Mouse (Mus musculus): Measurements from ENCODE around the gene Neurl1a. TPM values are rescaled to one million over a fixed set of nuclear protein-coding genes. Genes with fewer than 3 reads are reported as not detected.

The Neurl1a gene
- total and polyA plus RNA-seq, 2 experiments, result 0.28 TPM

DNA sequence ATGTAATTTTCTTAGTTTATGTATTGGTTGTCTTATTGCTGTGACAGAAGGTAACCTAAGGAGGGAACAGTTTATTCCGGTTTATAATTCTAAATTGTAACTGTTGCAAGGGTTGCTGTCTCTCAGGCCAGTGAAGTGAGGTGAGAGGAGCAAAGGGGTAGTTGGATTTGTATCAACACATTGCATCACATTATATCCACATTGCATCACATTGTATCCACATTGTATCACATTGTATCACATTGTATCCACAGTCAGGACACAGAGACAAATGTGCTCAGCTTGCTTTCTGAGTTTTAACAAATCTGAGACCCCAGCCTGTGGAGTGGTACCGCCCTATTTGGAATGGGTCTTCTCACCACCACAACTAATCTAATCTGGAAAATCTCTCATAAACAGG, 41.6 kb downstream of the Neurl1a start:
- Histone ChIP-seq H3K27ac (replicated peaks; ENCODE audit: insufficient read depth, low read depth, low read length) (no peak overlapping the region), H3K4me1 (ENCODE audit: control insufficient read depth, insufficient read depth, low read length) (peaks cover 8% of the 10 kb centered on the region), H3K79me2 (ENCODE audit: control insufficient read depth, insufficient read depth, low read length) (no peaks in the 10 kb centered on the region), H3K36me3 (ENCODE audit: control insufficient read depth, insufficient read depth, low read length) (no peaks in the 10 kb centered on the region), H3K9ac (ENCODE audit: low read depth, low read length) (no peak overlapping the region), H3K27me3 (ENCODE audit: control insufficient read depth, insufficient read depth, low read length) (no peaks in the 10 kb centered on the region), H3K4me3 (ENCODE audit: insufficient read depth, low read depth, low read length) (no peak overlapping the region)
- no peak for TF ChIP-seq CTCF (IDR thresholded peaks at IDR 0.05; ENCODE audit: low read depth, low read length)
- TF ChIP-seq POLR2A (IDR thresholded peaks at IDR 0.05; ENCODE audit: extremely low read depth, insufficient read depth, low read length), result no peak
- peak; percentile 93 for DNase-seq (ENCODE audit: extremely low read depth, low read depth, low spot score)
- WGBS, result 41% methylated on average over 2 of the region's 2 CpGs

DNA sequence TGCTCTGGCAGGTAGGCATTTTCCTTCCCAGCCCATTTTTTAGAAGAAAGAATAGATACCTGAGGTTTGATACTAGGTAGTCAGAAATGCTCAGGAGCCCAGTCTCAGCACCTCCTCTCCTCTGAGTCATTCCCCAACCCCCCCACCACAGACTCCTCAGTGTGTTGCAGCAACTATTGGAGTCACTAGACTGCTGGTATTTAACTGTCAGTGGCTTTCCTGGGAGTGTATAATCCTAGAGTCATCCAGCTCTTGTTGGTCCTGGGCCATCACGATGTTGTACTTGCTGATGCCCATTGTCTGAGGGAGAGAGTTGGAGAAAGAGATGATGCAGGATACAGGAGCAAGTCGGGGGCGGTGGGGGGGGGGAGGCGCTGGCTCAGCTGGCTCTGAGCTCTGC, 42.4 kb downstream of the Neurl1a start:
- no peak for TF ChIP-seq CTCF (IDR thresholded peaks at IDR 0.05; ENCODE audit: low read depth, low read length)
- no peak for TF ChIP-seq POLR2A (IDR thresholded peaks at IDR 0.05; ENCODE audit: extremely low read depth, insufficient read depth, low read length)
- WGBS, result 93% methylated on average over 4 of the region's 4 CpGs
- no peak for DNase-seq (ENCODE audit: extremely low read depth, low read depth, low spot score)

DNA sequence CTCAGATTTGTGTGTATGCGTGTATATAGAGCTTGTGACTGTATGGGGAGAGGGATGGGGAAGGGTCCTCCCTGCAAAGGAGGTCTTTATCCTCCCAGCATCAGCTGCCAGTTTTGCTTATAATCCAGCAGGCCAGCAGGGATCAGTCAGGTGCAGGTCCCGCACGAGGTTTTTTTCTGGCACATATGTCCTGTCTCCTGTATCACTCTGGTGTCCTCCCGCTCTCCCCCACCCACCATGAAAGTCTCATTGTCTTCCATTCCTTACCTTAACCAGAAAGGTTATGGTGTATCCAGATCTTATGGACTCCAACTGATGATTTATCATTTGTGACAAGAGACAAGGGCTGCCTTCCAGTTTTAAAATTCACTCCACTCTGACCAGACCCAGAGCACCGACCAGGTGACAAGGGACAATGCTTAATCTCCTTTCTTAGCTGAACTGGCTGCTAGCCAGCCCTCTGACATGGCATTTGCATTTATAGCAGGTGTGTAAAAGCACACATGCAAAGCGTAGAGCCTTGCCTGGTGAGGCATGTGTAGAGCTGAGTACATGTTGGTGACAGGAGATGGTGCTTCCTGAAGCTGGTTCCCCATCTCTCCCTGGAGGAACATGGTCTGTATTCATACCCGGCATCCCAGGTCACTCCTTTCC, 43.0 kb downstream of the Neurl1a start:
- WGBS, result 91% methylated on average over 7 of the region's 7 CpGs
- Histone ChIP-seq H3K9ac (ENCODE audit: low read depth, low read length) (no peak overlapping the region), H3K4me1 (ENCODE audit: control insufficient read depth, insufficient read depth, low read length) (peaks cover 8% of the 10 kb centered on the region), H3K36me3 (ENCODE audit: control insufficient read depth, insufficient read depth, low read length) (no peaks in the 10 kb centered on the region), H3K4me3 (ENCODE audit: insufficient read depth, low read depth, low read length) (no peak overlapping the region), H3K79me2 (ENCODE audit: control insufficient read depth, insufficient read depth, low read length) (no peaks in the 10 kb centered on the region), H3K27ac (replicated peaks; ENCODE audit: insufficient read depth, low read depth, low read length) (no peak overlapping the region), H3K27me3 (ENCODE audit: control insufficient read depth, insufficient read depth, low read length) (no peaks in the 10 kb centered on the region)
- DNase-seq (ENCODE audit: extremely low read depth, low read depth, low spot score), result no peak
- TF ChIP-seq POLR2A (IDR thresholded peaks at IDR 0.05; ENCODE audit: extremely low read depth, insufficient read depth, low read length) (no peak), CTCF (IDR thresholded peaks at IDR 0.05; ENCODE audit: low read depth, low read length) (no peak)

More for the DNA sequence above, 42.4 kb downstream of the Neurl1a start:
- Histone ChIP-seq H3K79me2 (ENCODE audit: control insufficient read depth, insufficient read depth, low read length) (no peaks in the 10 kb centered on the region), H3K9ac (ENCODE audit: low read depth, low read length) (no peak overlapping the region), H3K27me3 (ENCODE audit: control insufficient read depth, insufficient read depth, low read length) (no peaks in the 10 kb centered on the region), H3K4me1 (ENCODE audit: control insufficient read depth, insufficient read depth, low read length) (peaks cover 8% of the 10 kb centered on the region), H3K4me3 (ENCODE audit: insufficient read depth, low read depth, low read length) (no peak overlapping the region), H3K36me3 (ENCODE audit: control insufficient read depth, insufficient read depth, low read length) (no peaks in the 10 kb centered on the region), H3K27ac (replicated peaks; ENCODE audit: insufficient read depth, low read depth, low read length) (no peak overlapping the region)

DNA sequence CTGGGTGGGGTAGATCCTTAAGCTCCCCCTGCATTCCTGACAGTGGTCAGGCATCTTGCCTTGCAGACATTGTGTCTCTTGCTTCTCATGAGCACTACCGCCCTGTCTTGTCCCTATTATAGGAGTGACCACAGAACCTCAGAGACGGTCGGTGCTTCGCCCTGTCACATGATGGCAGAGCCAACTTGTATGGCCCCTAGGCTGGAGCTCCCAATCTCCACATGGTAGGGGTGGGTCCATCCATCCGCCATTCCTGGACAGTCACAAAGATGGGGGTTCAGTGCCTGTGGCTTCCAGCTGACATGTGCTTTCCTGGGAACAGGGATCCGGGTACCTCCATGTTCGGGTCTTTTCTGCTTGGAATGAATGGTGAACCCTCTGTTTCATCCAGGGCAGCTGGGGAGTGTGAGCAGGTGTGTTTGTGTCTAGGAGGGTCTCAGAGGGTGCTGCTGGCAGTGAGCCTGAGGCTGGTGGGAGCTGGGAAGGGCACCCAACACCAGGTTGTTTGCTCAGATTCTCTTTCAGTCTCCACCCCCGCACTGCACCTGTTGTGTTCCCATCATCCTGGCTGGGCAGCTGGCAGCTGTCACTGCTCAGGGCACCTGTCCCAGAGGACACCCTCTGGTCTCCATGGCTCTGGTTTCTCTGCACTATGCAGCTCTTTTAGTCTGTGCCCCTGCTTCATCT, 43.7 kb downstream of the Neurl1a start:
- DNase-seq (ENCODE audit: extremely low read depth, low read depth, low spot score), result no peak
- Histone ChIP-seq H3K27ac (replicated peaks; ENCODE audit: insufficient read depth, low read depth, low read length) (no peak overlapping the region), H3K4me3 (ENCODE audit: insufficient read depth, low read depth, low read length) (no peak overlapping the region), H3K4me1 (ENCODE audit: control insufficient read depth, insufficient read depth, low read length) (peaks cover 8% of the 10 kb centered on the region), H3K36me3 (ENCODE audit: control insufficient read depth, insufficient read depth, low read length) (no peaks in the 10 kb centered on the region), H3K9ac (ENCODE audit: low read depth, low read length) (no peak overlapping the region), H3K79me2 (ENCODE audit: control insufficient read depth, insufficient read depth, low read length) (no peaks in the 10 kb centered on the region), H3K27me3 (ENCODE audit: control insufficient read depth, insufficient read depth, low read length) (no peaks in the 10 kb centered on the region)
- TF ChIP-seq POLR2A (IDR thresholded peaks at IDR 0.05; ENCODE audit: extremely low read depth, insufficient read depth, low read length) (no peak), CTCF (IDR thresholded peaks at IDR 0.05; ENCODE audit: low read depth, low read length) (no peak)
- 86% methylated on average over 8 of the region's 8 CpGs for WGBS

DNA sequence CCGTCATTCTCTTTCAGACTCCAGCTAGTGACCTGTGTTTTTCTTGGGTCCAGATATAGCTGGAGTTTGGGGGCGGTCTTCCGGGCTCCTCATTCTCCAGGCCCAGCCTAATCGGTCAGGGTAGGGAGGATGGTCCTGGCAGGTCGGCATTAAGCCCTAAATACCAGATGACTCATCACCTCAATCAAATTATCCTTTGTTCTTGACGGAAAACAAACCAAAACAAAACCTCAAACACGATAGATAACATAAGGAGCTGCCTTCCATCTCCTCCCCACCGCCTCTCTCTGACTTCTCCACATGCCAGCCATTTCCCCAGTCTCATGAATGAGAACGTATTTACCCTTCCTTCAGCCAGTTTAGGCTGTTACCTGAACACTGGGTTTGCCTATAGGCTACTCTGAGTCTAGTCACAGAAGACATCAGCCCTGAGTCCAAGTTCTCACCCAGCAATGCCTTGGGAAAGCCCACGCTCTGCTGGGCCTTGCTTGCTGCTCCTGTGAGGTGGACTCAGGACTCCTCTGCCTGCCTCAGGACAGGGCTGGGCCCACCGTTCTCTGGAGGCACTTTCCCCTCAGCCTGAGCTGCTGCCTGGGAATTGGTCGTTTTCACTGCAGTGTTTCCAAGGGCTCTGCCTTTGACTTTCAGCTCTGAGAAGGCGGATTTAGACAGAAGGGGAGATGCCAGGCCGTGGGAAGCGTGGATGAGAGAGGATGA, 44.4 kb downstream of the Neurl1a start:
- Histone ChIP-seq H3K4me3 (ENCODE audit: insufficient read depth, low read depth, low read length) (no peak overlapping the region), H3K79me2 (ENCODE audit: control insufficient read depth, insufficient read depth, low read length) (no peaks in the 10 kb centered on the region), H3K36me3 (ENCODE audit: control insufficient read depth, insufficient read depth, low read length) (no peaks in the 10 kb centered on the region), H3K9ac (ENCODE audit: low read depth, low read length) (no peak overlapping the region), H3K27ac (replicated peaks; ENCODE audit: insufficient read depth, low read depth, low read length) (no peak overlapping the region), H3K4me1 (ENCODE audit: control insufficient read depth, insufficient read depth, low read length) (peaks cover 8% of the 10 kb centered on the region), H3K27me3 (ENCODE audit: control insufficient read depth, insufficient read depth, low read length) (no peaks in the 10 kb centered on the region)
- 73% methylated on average over 15 of the region's 15 CpGs for WGBS
- DNase-seq (ENCODE audit: extremely low read depth, low read depth, low spot score), result no peak
- TF ChIP-seq CTCF (IDR thresholded peaks at IDR 0.05; ENCODE audit: low read depth, low read length) (no peak), POLR2A (IDR thresholded peaks at IDR 0.05; ENCODE audit: extremely low read depth, insufficient read depth, low read length) (no peak)

Data from liver, adult 2 months (tissue).